Mouse (Mus musculus) megakaryocyte-erythroid progenitor cell, adult 5-6 weeks (primary cell): ENCODE measurements at regions not wholly inside any gene's neighbourhood (a gene's known extent, or its start where the extent isn't known, plus 50 kb on each side); places are given as distances from the start of the nearest gene placed in this dataset.
"Not testable (repeated sequence)": the region's sequence is repeated elsewhere in the genome, so short reads cannot be mapped to it uniquely, and the experiment has no call there.

ENCODE experiments used
- ATAC-seq: replicated peaks from 2 replicates; pipeline ENCODE4 v1.8.0; 2016; ENCODE audit warnings: mild to moderate bottlenecking, inconsistent platforms; ENCODE audit not compliant: severe bottlenecking, poor library complexity, low FRiP score, low TSS enrichment

DNA sequence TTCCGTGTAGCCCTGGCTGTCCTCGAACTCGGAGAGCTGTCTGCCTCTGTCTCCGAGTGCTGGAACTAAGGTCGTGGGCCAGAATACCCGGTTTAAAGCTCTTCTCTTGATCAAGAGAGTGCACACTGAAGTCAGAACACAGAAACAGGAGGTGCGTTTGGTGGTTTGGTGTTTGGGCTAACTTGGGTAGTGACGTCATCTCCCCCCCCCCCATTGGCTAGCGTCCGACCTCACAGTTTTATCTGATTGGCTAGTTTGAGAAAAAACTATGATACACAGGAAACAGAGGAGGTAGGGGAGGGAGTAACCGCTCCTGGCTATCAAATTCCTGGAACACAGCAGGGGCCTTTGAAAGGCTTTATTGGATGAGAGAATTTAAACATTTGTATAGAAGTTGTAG lies 60.2 kb upstream of the Pim1 start:
- no peak for ATAC-seq

DNA sequence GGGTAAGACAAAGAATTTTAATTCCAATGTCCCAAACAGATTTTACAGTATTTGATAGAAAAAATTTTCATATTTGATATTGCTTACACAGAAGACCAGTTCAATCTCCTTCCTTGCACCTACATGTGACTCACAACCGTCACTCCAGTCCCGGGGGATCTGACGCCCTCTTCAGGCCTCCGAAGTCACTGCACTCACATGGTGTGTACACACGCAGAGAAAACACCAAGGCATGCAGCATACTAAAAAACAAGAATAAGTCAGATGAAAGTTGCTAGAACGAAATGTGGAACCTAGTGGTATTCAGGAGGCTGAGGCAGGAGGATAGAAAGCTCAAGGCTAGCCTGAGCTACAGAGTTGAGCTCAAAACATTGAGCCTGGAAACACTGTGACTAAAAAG lies 59.7 kb upstream of the Pim1 start:
- ATAC-seq = no peak

DNA sequence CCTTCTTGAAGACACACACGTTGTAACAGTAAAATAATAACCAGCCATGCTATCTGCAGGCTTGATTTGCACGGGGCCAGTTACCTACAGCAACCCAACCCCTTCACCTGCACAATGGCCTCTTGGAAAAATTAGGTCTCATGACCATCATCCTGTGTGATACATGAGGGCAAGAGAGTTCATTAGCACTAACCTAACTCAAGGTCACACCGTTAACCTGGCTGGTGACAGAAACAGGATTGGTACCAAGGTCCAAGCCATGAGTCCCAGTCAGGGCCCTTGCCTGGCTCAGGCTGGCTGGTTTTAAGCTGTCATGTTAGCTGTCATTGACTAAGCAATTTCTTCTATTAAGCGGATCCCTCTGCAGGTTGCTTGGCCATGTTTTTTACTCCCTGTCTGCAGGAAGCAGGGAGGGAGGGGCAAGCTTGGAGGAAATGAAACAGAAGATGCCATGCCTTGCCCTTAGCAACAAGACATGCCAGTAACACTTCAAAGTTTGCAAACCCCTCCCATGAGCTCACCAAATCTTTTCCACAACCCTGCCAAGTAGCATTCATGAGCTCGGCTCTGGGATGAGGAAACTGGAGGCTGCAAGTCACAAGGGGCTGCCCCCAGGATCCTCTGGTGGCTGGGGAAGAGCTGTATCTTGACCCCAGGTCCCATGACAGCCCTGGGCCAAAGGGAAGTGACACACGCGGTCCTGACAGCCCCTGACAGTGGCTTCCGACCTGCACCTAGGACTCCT lies 58.8 kb upstream of the Pim1 start:
- ATAC-seq = no peak

DNA sequence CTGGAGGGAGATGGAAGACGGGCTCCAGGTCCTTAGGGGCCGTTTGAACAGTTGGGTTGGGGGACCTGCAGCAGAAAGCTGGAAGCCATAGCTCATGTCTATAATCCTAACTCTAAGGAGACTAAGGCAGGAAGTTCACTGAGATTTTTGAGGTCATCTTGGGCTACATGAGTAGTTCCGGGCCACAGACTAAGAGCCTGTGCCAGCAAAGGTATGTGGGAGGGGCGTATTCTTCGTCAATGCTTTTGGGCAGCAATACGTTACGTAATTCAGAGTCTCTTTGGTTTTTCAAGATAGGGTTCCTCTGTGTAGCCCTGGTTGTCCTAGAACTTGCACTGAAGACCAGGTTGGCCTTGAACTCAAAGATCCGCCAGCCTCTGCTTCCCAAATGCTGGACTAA lies 57.9 kb upstream of the Pim1 start:
- ATAC-seq = no peak

DNA sequence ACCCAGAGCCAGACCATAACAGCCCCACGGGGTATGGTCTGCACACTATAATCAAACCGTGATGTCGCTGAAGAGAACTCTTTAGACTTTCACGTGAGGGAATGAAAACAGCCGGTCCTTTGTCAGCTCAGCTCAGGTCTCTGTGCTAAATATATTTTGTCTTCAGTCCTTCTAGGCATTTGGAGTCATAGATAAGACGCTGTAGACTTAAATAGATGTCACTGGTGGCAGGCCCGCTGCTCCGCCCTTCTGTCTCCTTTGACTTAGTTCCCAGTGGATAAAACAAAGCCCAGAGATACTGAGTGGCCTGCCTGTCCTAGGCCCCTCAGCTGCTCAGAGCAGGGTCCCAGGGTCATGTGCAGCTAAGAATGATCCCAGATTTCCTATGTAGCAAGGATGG lies 57.2 kb upstream of the Pim1 start:
- peak; percentile 31; the same call in 1 of the 2 replicates for ATAC-seq

DNA sequence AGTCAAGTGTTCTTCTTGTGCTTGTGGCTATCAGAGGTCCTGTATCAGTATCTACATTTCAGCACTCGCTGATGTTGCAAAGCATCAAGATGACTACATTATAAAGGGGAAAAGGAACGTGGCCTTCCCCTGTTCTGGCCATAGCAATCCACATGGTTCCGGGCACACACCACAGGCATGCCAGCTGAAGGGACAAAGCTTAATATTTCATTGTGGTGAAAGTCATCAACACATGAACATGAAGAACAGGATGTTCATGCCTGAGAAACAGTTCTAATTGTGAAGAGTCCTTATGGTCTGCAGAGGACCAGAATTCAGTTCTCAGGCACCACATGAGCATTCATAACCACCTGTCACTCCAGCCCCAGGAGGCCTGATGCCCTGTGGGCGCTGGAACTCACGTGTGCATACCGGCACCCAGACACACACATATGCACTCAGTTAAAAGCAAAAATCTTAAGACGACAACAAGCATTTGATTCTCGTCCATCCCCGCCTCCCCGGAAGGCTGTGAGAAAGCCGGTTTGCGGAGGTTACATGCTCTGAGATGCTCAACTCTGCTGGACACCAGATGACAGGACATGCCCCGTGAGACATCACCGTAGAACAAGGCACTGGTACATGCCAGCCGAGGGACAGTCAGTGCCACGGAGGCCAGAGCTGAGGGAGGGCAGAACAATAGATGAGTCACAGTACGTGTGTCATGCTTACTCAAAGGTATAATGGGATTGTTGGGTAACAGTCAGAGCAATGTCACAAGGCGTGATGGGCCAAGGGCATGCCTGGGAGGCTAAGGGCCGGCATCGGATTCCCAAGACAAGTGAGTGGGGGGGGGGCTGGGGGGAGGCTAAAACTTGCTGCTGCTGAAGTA lies 56.2 kb upstream of the Pim1 start:
- ATAC-seq = no peak

DNA sequence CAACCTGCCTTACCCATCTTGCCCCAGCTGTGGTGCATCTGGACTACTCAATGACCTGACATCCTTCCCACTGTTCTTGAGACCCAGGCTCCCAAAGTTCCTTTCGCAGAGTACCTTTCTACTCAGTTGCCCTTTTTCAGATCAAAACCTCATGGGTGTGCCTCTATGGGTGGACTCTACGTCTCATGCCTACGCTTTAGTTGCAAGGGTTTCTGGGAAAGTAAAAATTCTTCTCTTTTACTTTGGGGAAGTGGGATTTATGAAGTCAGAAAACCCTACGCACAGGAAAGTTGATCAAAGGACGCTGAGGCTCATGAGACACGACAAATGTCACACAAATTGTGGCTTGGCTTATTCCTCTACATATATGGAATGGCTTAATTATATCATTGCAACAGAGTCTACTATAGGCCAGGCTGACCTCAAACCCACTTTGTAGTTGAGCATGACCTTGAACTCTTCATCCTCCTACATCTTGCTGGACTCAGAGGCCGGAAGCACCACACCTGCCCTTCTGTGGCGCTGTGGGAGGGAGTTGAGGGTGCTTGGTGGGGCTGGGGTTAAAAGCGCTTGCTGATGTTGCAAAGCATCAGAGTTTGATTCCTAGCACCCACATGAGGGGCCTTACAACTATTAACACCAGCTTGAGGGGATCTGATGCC lies 55.1 kb upstream of the Pim1 start:
- no peak for ATAC-seq

DNA sequence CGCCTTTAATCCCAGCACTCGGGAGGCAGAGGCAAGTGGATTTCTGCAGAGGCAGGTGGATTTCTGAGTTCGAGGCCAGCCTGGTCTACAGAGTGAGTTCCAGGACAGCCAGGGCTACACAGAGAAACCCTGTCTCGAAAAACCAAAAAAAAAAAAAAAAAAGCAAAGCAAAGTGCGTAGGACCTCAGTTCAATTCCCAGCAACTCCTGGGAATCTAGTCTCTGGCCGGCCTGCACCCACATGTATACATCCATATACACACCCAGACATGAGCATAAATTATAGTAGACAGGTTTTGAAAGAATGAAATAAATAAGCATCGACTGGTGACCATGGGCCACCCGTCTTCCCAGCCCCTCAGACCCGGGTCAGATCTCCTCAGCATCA lies 54.1 kb upstream of the Pim1 start:
- ATAC-seq = not testable (repeated sequence)

DNA sequence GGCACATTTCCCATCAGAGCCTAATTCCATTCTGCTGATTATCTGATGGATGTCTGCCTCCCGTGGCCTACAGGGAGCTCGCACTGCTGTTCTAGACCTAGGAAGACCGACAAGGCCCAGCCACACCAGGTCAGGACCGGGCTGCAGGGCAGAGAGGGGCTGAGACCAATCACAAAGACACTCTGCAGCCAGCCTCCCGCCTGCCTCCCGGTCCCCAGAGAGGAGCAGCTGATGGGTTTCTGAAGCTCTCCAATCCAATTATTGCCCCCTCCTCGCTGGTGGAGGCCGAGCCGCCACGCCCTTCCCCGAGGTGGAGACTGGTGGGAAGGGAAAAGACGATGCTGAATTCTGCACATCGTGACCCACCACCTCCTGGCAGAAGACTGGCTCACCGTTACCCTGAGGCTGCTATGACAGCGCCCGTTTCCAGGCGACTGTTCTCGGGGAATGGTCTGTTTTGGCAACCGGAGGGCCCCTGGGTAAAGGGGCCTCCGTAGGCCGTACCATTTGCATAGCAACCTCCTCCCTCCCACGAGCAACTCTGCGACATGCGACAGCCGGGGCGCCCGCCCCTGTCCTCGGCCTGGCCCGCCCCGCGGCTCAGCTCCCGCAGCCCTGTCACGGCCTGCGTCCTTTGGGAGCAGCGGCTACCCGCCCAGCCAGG lies 53.5 kb upstream of the Pim1 start:
- peak; percentile 62 for ATAC-seq

DNA sequence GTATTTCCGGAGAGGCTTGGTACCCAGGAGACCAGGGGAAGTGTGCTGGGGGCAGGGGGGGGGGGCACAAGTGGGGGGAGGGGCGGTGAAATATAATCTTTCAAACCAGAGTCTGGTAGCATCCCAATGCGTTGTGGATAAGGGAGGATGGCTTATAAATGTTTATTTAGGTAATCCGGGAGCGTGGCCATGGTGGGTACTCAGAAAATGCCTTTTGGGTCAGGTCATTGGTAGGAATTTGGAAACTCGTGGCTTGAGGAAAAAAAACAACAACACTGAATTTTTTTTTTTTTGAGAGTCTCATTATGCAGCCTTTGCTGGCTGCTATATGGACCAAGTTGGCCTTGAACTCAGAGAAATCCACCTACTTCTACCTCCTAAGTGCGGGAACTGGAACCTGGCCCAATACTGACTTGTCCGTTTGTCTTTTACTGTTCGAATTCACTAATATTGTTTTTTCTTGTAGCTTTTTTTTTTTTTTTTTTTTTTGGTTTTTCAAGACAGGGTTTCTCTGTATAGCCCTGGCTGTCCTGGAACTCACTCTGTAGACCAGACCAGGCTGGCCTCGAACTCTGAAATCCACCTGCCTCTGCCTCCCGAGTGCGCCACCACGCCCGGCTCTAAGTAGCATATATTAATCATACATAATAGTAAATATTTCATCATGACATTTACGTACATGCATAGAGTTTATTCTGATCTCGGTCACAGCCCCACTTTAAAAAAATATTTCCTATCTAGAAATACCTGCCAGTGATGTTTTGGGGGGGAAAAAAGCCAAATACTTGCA lies 52.8 kb upstream of the Pim1 start:
- no peak for ATAC-seq

DNA sequence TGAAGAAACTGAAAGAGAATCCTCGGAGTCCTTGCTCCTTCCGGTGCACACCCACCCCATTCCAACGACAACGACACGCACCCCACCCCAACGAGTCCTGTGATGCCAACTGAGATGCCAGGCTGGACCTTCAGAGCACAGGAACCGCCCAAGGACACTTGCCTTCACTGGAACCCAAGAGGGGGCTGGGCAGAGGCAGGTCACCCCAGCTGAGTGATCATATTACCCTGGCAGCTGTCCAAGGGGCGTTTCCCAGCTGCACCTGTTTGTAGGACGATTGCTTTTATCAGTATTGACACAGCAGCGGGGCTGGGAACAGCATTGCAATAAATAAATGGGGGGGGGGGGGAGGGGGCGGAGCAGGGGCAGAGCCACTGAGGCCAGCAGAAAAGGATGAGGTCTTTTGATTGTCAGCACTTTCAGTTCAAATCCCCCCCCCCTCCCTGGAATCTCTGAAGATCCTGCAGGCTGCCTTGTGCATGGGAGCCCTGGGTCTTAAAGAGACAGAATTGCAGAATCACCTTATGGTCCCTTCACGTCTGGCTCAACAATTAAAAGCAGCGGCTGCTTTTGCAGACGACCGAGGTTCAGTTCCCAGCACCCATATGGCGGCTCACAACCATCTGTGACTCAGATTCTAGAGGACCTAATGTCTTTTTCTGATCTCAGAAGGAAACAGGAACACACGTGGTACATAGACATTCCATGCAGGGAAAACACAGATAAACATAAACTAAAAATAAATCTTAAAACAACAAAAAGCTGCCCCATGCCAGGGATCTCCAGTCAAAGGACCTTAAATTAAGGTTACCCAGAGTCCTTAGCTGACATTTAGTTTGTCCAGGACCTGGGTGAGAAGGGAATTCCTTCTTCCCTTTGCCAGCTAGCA lies 52.0 kb upstream of the Pim1 start:
- peak; percentile 70 for ATAC-seq

DNA sequence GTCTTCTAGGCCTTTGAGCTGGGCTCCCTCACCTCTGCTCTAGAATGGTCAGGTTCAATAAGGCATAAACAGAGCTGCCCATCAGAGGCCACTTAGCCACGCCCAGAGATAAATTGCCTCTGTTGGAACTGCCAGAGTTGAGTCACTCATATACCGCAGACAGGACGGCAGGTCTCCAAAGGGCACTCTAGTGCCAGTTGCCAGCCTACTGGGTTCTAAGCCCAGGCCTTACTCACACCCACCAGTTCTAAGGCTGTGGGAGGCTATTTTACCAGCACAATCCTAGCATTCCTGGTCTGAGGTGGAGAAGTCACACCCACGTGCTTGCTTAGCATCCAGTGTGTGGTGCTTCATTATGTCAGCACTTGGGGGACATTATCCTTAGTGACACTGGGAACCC lies 50.6 kb upstream of the Pim1 start:
- ATAC-seq = no peak

DNA sequence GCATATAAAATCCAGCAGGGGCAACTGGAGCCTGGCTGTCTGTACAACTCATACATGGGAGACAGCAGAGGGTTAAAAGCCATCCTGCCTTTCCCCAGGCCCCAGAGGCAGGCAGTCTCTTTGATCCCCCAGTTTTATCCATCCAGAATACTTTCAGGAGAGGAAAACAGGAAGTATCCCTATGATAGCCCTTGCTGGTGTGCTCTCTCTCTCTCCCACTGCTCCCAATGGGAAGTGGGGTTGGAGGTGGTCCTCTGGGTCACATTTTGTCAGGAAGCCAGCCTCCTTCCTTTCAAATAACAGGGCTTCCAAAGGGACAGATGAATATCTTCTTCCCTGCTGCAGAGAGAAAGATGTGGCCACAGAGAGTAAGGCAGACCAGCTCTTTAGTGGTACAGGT lies 50.1 kb upstream of the Pim1 start:
- ATAC-seq = no peak
